Mouse (Mus musculus) kidney, adult 8-10 months (tissue): ENCODE data around the gene Mecom.

Source experiments
- DNase-seq, 2 experiments: peaks; one replicate each; pipeline ENCODE4 v3.0.0; 2022

The Mecom gene

GRCm38 (mm10) chr3:30140349-30140748 is 407.5 kb downstream of the Mecom start:
- no peak for DNase-seq

- DNase-seq: no peak
Observed at GRCm38 (mm10) chr3:30139678-30140077, 408.1 kb downstream of the Mecom start.

- DNase-seq: no peak
Observed at GRCm38 (mm10) chr3:30138588-30138987, 409.2 kb downstream of the Mecom start.

- peak; percentile 24 to 41 for DNase-seq
Observed at GRCm38 (mm10) chr3:30135857-30136256, 412.0 kb downstream of the Mecom start.

GRCm38 (mm10) chr3:30135119-30135518 is 412.7 kb downstream of the Mecom start:
- DNase-seq: no peak

GRCm38 (mm10) chr3:30132981-30133380 is 414.8 kb downstream of the Mecom start:
- DNase-seq: no peak

- DNase-seq: no peak
Observed at GRCm38 (mm10) chr3:30132370-30132769, 415.4 kb downstream of the Mecom start.

GRCm38 (mm10) chr3:30130495-30130894 is 417.3 kb downstream of the Mecom start:
- peak in 1 of 2 experiments; percentile 23 for DNase-seq

GRCm38 (mm10) chr3:30122618-30123017 is 425.2 kb downstream of the Mecom start:
- no peak for DNase-seq

- DNase-seq: no peak
Observed at GRCm38 (mm10) chr3:30120790-30121512, 426.9 kb downstream of the Mecom start.

GRCm38 (mm10) chr3:30118594-30119297 is 429.1 kb downstream of the Mecom start:
- no peak for DNase-seq

- peak in 1 of 2 experiments; percentile 28 for DNase-seq
Observed at GRCm38 (mm10) chr3:30113249-30113770, 434.5 kb downstream of the Mecom start.

- DNase-seq: peak; percentile 59 to 83
Observed at GRCm38 (mm10) chr3:30107945-30108670, 439.7 kb downstream of the Mecom start.

GRCm38 (mm10) chr3:30106481-30106880 is 441.3 kb downstream of the Mecom start:
- DNase-seq: no peak

- no peak for DNase-seq
Observed at GRCm38 (mm10) chr3:30105859-30106258, 441.9 kb downstream of the Mecom start.

GRCm38 (mm10) chr3:30105194-30105823 is 442.5 kb downstream of the Mecom start:
- DNase-seq: peak; percentile 25 to 60

GRCm38 (mm10) chr3:30104515-30105098 is 443.2 kb downstream of the Mecom start:
- DNase-seq: no peak

GRCm38 (mm10) chr3:30101146-30101545 is 446.7 kb downstream of the Mecom start:
- no peak for DNase-seq

GRCm38 (mm10) chr3:30097713-30098112 is 450.1 kb downstream of the Mecom start:
- DNase-seq: no peak

- DNase-seq: no peak
Observed at GRCm38 (mm10) chr3:30097129-30097528, 450.7 kb downstream of the Mecom start.

GRCm38 (mm10) chr3:30093005-30093404 is 454.8 kb downstream of the Mecom start:
- no peak for DNase-seq

- DNase-seq: no peak
Observed at GRCm38 (mm10) chr3:30092481-30092880, 455.3 kb downstream of the Mecom start.
